Mouse (Mus musculus): ENCODE measurements around the gene 9230112D13Rik.

The 9230112D13Rik gene

GRCm38 (mm10) chr14:34522701-34523100, at the start of gene 9230112D13Rik:
9230112D13Rik (minus strand) TSS chr14:34522801.
- no peak for DNase-seq (ENCODE audit: extremely low spot score)

DNA sequence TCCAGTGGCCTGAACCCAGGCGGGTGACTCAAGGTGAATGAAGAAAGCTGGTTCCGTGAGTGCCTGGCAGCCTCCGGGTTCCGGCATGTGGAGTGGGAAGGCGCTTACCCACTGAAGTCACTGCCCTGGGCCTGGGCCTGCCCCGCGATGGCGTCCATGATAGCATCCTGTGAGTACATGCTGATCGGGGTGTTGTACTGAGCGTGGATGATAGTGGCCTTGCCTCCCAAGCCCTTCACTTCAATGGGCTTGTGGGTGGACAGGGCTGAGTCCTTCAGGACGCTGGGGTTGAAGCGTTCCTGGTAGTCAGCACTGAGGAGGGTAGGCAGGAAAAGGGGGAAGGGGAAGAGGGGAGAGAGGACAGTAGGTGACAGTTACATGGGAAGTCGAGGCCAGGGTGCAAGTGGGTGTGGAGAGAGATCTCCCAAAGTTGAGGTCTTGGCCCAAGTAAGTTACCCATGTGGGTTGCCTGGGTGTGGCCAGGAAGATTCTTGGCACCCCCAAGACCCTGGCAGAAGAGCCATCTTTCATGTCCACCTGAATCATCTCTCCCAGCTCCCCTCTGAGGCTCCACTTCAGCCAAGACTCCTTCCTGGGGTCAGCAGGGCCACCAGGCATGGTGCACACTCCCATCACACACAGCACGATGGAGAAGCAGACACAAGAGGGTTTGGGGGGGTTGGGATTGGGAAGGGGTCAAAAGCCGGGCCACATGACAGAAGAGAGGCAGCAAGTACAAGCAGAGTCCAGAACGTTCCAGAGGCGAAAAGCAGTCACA, 49.2 kb upstream of the 9230112D13Rik start:
- no peak for DNase-seq (ENCODE audit: extremely low spot score)

DNA sequence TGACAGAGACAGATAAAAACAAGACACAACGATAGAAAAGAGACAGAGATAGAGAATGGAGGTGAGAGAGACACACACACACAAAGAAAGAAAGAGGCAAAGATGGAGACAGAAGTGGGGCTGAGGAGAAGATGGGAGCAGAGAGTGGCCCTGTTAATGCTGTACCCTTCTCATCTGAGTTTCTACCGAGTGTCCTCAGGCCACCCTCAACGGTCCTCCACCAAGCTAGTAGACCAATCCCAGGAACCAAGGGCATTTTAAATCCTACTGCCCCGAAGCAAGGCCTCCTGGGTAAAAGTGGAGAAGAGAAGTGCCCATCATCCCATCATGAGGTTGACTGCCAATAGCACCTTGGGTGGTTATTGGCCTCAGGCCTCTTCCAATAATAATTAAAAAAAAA, 48.3 kb upstream of the 9230112D13Rik start:
- no peak for DNase-seq (ENCODE audit: extremely low spot score)

- DNase-seq (ENCODE audit: extremely low spot score) = peak; percentile 76
These were observed 47.7 kb upstream of the 9230112D13Rik start for GRCm38 (mm10) chr14:34570294-34570693.

DNA sequence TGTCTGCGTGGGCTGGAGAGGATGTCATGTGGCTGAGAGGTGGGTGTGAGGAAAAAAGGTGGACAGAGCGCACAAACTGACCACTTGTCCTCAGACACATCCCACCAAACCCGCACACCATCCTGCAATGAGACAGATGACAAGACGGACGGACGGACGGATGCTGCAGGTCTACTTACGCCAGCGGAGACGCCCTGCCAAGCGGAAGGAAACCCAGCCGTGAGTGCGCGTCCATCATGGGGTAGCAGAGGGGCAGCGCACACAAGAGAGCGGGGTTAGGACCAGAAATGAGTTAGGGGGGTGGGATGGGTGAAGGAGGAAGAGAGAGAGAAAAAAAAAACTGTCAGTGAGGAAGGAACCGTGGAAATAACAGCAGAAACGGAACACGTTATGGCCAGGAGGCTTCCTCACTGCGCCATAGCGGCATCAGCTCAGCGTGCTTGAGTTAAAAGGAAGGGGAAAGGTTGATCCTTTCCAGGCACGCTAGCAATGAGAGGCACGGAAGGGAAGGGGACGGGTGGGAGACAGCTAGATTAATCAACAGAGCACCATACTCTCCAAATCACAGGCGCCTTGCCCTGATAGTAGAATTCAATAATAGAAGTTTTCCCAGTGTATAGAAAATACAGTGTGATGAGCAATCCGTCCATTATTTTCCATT, 47.1 kb upstream of the 9230112D13Rik start:
- DNase-seq (ENCODE audit: extremely low spot score) = no peak

- no peak for DNase-seq (ENCODE audit: extremely low spot score)
These were observed 46.0 kb upstream of the 9230112D13Rik start for GRCm38 (mm10) chr14:34568626-34569025.

DNA sequence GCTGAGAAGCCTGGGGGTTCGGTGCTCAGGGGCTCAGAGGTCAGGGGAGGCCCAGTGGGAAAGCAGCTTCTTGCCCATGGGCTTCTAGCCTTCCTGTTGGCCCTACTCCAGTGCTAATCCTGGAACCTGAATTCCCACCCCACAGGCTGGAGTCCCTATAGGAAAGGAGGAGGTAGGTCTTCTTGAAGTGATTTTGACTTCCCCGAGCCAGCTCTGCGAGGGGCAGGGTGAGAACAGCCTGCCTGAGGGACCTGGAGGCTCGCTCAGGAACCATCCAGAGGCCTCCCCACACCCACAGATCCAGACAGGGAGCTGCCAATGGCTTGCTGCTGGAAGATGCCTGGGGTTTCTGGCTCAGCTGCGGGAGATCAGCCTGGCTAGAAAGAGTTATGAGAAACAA, 45.1 kb upstream of the 9230112D13Rik start:
- DNase-seq (ENCODE audit: extremely low spot score) = no peak

DNA sequence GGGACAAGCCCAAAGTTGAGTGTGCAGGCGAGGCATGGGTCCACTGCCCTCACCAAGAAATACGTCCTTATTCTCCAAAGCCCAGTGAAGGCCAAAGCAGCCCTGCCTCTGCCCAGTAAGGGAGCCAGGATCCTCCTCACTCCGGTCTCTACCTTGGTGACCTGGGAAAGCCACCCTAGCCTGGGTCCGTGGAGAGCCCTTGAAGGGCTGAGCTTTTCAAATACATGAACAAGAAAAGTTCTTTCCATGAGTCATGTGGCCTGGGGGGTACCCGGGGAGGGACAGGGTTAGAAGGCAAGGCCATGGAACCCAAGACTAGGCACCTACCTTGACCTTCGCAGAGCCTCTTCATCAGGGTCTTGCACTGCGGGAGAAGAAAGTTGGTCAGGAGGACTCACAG, 43.9 kb upstream of the 9230112D13Rik start:
- no peak for DNase-seq (ENCODE audit: extremely low spot score)

- no peak for DNase-seq (ENCODE audit: extremely low spot score)
These were observed 43.1 kb upstream of the 9230112D13Rik start for GRCm38 (mm10) chr14:34565711-34566110.

- no peak for DNase-seq (ENCODE audit: extremely low spot score)
These were observed 42.0 kb upstream of the 9230112D13Rik start for GRCm38 (mm10) chr14:34564646-34565045.

GRCm38 (mm10) chr14:34562393-34562792, 39.8 kb upstream of the 9230112D13Rik start:
- DNase-seq (ENCODE audit: extremely low spot score) = no peak

DNA sequence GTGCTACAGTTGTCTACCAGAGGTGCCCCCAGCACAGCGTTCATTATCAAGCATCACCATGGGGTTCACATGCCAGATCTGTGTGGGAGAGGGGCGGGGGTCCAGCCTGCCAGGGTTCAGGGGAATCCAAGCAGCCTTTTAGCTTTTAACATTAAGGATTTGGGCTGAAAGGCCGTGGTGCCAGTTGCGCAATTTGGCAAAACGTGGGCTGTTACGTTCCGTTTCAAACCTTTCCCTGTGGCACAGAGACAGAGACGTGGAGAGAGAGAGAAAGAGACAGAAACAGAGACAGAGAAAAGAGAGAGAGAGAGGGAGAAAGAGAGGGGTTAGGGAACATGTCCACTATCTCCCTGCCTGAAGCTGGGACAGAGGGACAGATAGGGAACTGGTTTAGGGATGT, 39.0 kb upstream of the 9230112D13Rik start:
- DNase-seq (ENCODE audit: extremely low spot score) = no peak

GRCm38 (mm10) chr14:34558947-34559346, 36.3 kb upstream of the 9230112D13Rik start:
- no peak for DNase-seq (ENCODE audit: extremely low spot score)

- no peak for DNase-seq (ENCODE audit: extremely low spot score)
These were observed 32.6 kb upstream of the 9230112D13Rik start for GRCm38 (mm10) chr14:34555211-34555610.

DNA sequence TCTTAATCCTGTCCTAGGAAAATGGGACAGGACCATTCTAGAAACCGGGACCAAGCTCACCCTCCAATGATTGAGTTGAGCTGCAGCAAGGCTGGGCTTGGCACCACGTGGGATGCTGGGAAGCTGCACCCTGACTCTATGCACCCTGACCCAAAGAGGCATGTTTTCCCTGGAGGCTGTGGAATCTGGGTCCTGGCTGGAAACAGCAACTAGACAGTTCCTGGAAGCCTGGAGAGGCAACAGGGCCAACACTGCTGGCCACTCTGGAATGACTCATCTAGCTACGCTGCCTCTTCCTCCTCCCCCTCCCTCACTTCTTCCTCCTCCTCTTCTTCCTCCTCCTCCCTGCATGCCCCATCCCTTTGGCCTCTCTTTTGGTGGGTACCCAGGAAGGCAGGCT, 31.4 kb upstream of the 9230112D13Rik start:
- no peak for DNase-seq (ENCODE audit: extremely low spot score)

DNA sequence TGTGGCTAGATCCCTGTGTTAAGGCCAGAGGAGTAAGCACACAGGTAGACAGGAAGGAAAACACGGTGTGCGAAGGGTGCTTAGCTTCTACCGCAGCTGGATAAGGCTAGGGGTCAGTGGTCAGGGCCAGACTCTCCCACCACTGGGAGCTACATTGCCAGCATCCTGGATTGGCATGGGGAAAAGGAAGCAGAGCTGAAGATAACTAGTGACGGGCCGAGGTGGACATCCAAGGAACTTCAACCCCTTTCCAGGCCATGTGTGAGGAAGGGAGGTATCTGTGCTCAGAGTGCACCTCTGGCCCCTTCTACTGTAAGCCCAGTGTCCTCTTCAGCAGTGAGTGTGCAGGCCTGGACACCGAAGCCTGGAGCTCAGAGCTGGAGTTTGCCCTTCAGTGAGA, 30.9 kb upstream of the 9230112D13Rik start:
- no peak for DNase-seq (ENCODE audit: extremely low spot score)

GRCm38 (mm10) chr14:34552226-34552625, 29.6 kb upstream of the 9230112D13Rik start:
- DNase-seq (ENCODE audit: extremely low spot score) = no peak

- peak; percentile 90 for DNase-seq (ENCODE audit: extremely low spot score)
These were observed 26.5 kb upstream of the 9230112D13Rik start for GRCm38 (mm10) chr14:34549004-34549671.

DNA sequence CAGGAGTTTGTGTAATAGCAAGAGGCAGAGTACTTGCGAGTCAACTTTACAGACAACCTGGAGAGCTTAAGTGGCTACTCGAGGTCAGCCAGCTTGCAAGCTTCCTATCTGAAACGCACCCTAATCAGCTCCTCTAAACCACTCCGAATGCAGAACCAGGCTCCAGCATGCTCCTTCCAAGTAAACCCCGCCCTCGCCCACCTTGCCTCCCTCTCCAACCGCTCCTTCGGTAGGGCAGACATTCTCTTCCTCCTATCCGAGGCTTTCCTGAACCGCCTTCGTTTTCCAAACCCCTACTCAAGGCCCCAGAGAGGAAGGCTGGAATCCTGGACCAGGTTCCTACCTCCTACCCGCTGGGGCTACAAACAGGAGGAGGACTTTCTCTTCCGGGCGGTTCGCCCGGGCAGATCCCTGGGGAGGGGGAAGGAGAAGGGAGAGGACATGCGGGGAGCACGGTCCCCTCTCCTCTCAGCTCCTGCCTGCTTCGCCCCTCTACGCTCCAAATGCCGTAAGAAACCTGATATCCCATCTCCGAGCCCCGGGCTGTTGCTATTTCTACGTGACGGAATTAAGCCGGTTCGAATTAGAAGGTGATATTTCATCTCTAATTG, 25.9 kb upstream of the 9230112D13Rik start:
- DNase-seq (ENCODE audit: extremely low spot score) = peak; percentile 77

DNA sequence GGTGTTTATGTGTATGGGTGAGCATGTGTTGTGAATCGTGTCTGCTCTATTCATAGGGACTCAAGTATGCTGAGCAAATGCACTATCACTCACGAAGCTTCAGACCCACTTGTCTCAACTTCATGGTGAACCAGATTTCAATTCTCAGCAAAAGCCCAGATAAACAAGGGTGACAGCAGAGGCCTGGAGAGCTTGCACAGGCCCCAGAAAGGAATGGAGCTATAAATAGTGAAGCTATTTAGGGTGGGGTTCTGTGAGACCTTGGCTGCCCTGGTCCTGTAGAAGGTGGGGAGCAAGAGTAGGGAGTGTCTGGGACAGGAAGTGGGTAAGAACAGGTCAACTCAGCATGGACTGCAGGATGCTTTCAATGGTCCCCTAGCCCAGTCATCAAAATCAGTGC, 21.9 kb upstream of the 9230112D13Rik start:
- no peak for DNase-seq (ENCODE audit: extremely low spot score)

GRCm38 (mm10) chr14:34544001-34544400, 21.4 kb upstream of the 9230112D13Rik start:
- no peak for DNase-seq (ENCODE audit: extremely low spot score)

- DNase-seq (ENCODE audit: extremely low spot score) = no peak
These were observed 21.0 kb upstream of the 9230112D13Rik start for GRCm38 (mm10) chr14:34543596-34543995.

All from embryo, embryonic 9.5 days (tissue).